Mouse (Mus musculus): ENCODE results near the gene Zfp566. TPM values are rescaled to one million over a fixed set of nuclear protein-coding genes. Genes with fewer than 3 reads are reported as not detected.

Gene Zfp566
- total and polyA plus RNA-seq, 2 experiments from 2014 or later, result 0.93 to 18.0 TPM

- Histone ChIP-seq H3K36me3 (ENCODE audit: insufficient read depth, low read length) (peaks cover 13% of the 10 kb centered on the region; the same call in 1 of the 2 replicates), H3K4me1 (ENCODE audit: insufficient read depth, low read length) (no peaks in the 10 kb centered on the region), H3K4me2 (ENCODE audit: low read depth, low read length, poor library complexity, severe bottlenecking) (no peak overlapping the region), H3K9ac (replicated peaks; ENCODE audit: low read length, poor library complexity, severe bottlenecking) (no peak overlapping the region), H3K27ac (ENCODE audit: low read depth, low read length) (no peak overlapping the region), H3K27me3 (ENCODE audit: insufficient read depth, low read length) (no peaks in the 10 kb centered on the region), H3K9me3 (ENCODE audit: low read length) (no peaks in the 10 kb centered on the region), H3K4me3 (ENCODE audit: low read depth, low read length) (no peak overlapping the region)
- DNase-seq (ENCODE audit: low spot score) (no peak), ATAC-seq (ENCODE audit: low FRiP score) (no peak)
- TF ChIP-seq CTCF (IDR thresholded peaks at IDR 0.05), result no peak
- 92% methylated on average over 3 of the region's 3 CpGs for WGBS
These were observed 61.8 kb downstream of the Zfp566 start for GRCm38 (mm10) chr7:30028572-30028971.

Small RNAs within 50 kb of the gene (microRNA-seq; reads per million reads assigned to microRNA genes)
- not detected for gene Gm23368 (ENCODE audit: borderline number of aligned reads)

Other genes starting within 250 kb of the Zfp566 start
- 11.7 and 12.3 TPM in 2 replicates for gene Zfp940, start 236.9 kb downstream of the Zfp566 start, total RNA-seq (2014; rRNA removed)
- 12.7 and 13.1 TPM in 2 replicates for gene Zfp940, start 236.9 kb downstream of the Zfp566 start, polyA plus RNA-seq (2015; fragmentation: Nextera tagmentation; extraction: Ambion mirVana)
- gene Zfp420, start 230.5 kb downstream of the Zfp566 start, total RNA-seq (2014; rRNA removed), result 20.4 and 24.5 TPM in 2 replicates
- gene Zfp420, start 230.5 kb downstream of the Zfp566 start, polyA plus RNA-seq (2015; fragmentation: Nextera tagmentation; extraction: Ambion mirVana), result 14.7 and 16.2 TPM in 2 replicates
- 15.7 and 18.0 TPM in 2 replicates for gene Zfp27, start 184.0 kb downstream of the Zfp566 start, total RNA-seq (2014; rRNA removed)
- 7.9 and 8.5 TPM in 2 replicates for gene Zfp27, start 184.0 kb downstream of the Zfp566 start, polyA plus RNA-seq (2015; fragmentation: Nextera tagmentation; extraction: Ambion mirVana)
- 6.6 and 7.9 TPM in 2 replicates for gene Zfp383, start 182.3 kb downstream of the Zfp566 start, total RNA-seq (2014; rRNA removed)
- 5.4 and 5.8 TPM in 2 replicates for gene Zfp383, start 182.3 kb downstream of the Zfp566 start, polyA plus RNA-seq (2015; fragmentation: Nextera tagmentation; extraction: Ambion mirVana)
- 12.8 and 13.3 TPM in 2 replicates for gene Zfp74, start 136.4 kb downstream of the Zfp566 start, total RNA-seq (2014; rRNA removed)
- gene Zfp74, start 136.4 kb downstream of the Zfp566 start, polyA plus RNA-seq (2015; fragmentation: Nextera tagmentation; extraction: Ambion mirVana), result 15.9 and 17.1 TPM in 2 replicates
- gene Zfp568, start 106.6 kb downstream of the Zfp566 start, total RNA-seq (2014; rRNA removed), result 8.2 and 12.6 TPM in 2 replicates
- 2.0 and 2.5 TPM in 2 replicates for gene Zfp568, start 106.6 kb downstream of the Zfp566 start, polyA plus RNA-seq (2015; fragmentation: Nextera tagmentation; extraction: Ambion mirVana)
- gene Zfp14, start 39.1 kb downstream of the Zfp566 start, total RNA-seq (2014; rRNA removed), result 13.0 and 16.5 TPM in 2 replicates
- gene Zfp14, start 39.1 kb downstream of the Zfp566 start, polyA plus RNA-seq (2015; fragmentation: Nextera tagmentation; extraction: Ambion mirVana), result 5.8 and 8.7 TPM in 2 replicates
- 5.3 and 6.4 TPM in 2 replicates for gene Zfp82, start 17.6 kb downstream of the Zfp566 start, total RNA-seq (2014; rRNA removed)
- gene Zfp82, start 17.6 kb downstream of the Zfp566 start, polyA plus RNA-seq (2015; fragmentation: Nextera tagmentation; extraction: Ambion mirVana), result 5.4 and 6.4 TPM in 2 replicates
- gene Gm26920, start 117 bp downstream of the Zfp566 start, total RNA-seq (2014; rRNA removed), result not detected in 2 replicates
- gene Gm26920, start 117 bp downstream of the Zfp566 start, polyA plus RNA-seq (2015; fragmentation: Nextera tagmentation; extraction: Ambion mirVana), result 0.63 and 1.3 TPM in 2 replicates
- gene Zfp260, start 4.2 kb upstream of the Zfp566 start, total RNA-seq (2014; rRNA removed), result 39.4 and 47.4 TPM in 2 replicates
- 43.6 and 44.4 TPM in 2 replicates for gene Zfp260, start 4.2 kb upstream of the Zfp566 start, polyA plus RNA-seq (2015; fragmentation: Nextera tagmentation; extraction: Ambion mirVana)
- 23.0 and 24.7 TPM in 2 replicates for gene Zfp382, start 31.4 kb upstream of the Zfp566 start, total RNA-seq (2014; rRNA removed)
- gene Zfp382, start 31.4 kb upstream of the Zfp566 start, polyA plus RNA-seq (2015; fragmentation: Nextera tagmentation; extraction: Ambion mirVana), result 14.5 and 14.7 TPM in 2 replicates
- gene Zfp146, start 79.2 kb upstream of the Zfp566 start, total RNA-seq (2014; rRNA removed), result 49.8 and 52.1 TPM in 2 replicates
- 5.9 and 7.2 TPM in 2 replicates for gene Zfp146, start 79.2 kb upstream of the Zfp566 start, polyA plus RNA-seq (2015; fragmentation: Nextera tagmentation; extraction: Ambion mirVana)
- gene Cox7a1, start 93.6 kb upstream of the Zfp566 start, total RNA-seq (2014; rRNA removed), result not detected in 2 replicates
- 7.3 and 8.8 TPM in 2 replicates for gene Cox7a1, start 93.6 kb upstream of the Zfp566 start, polyA plus RNA-seq (2015; fragmentation: Nextera tagmentation; extraction: Ambion mirVana)
- gene Capns1, start 108.3 kb upstream of the Zfp566 start, total RNA-seq (2014; rRNA removed), result 201 and 272 TPM in 2 replicates
- gene Capns1, start 108.3 kb upstream of the Zfp566 start, polyA plus RNA-seq (2015; fragmentation: Nextera tagmentation; extraction: Ambion mirVana), result 58.0 and 62.4 TPM in 2 replicates
- gene Polr2i, start 141.4 kb upstream of the Zfp566 start, total RNA-seq (2014; rRNA removed), result 93.3 and 126 TPM in 2 replicates
- 190 and 196 TPM in 2 replicates for gene Polr2i, start 141.4 kb upstream of the Zfp566 start, polyA plus RNA-seq (2015; fragmentation: Nextera tagmentation; extraction: Ambion mirVana)
- gene Tbcb, start 141.7 kb upstream of the Zfp566 start, total RNA-seq (2014; rRNA removed), result 127 and 149 TPM in 2 replicates
- 483 and 527 TPM in 2 replicates for gene Tbcb, start 141.7 kb upstream of the Zfp566 start, polyA plus RNA-seq (2015; fragmentation: Nextera tagmentation; extraction: Ambion mirVana)
- not detected in 2 replicates for gene Ovol3, start 145.2 kb upstream of the Zfp566 start, total RNA-seq (2014; rRNA removed)
- not detected in 2 replicates for gene Ovol3, start 145.2 kb upstream of the Zfp566 start, polyA plus RNA-seq (2015; fragmentation: Nextera tagmentation; extraction: Ambion mirVana)
- 0.71 TPM in 1 of 2 replicates, not detected in the other for gene Thap8, start 189.6 kb upstream of the Zfp566 start, total RNA-seq (2014; rRNA removed)
- 0.38 and 0.57 TPM in 2 replicates for gene Thap8, start 189.6 kb upstream of the Zfp566 start, polyA plus RNA-seq (2015; fragmentation: Nextera tagmentation; extraction: Ambion mirVana)
- gene Wdr62, start 189.9 kb upstream of the Zfp566 start, total RNA-seq (2014; rRNA removed), result 1.7 and 24.3 TPM in 2 replicates
- 3.3 and 4.1 TPM in 2 replicates for gene Wdr62, start 189.9 kb upstream of the Zfp566 start, polyA plus RNA-seq (2015; fragmentation: Nextera tagmentation; extraction: Ambion mirVana)
- 140 and 197 TPM in 2 replicates for gene Clip3, start 201.2 kb upstream of the Zfp566 start, total RNA-seq (2014; rRNA removed)
- gene Clip3, start 201.2 kb upstream of the Zfp566 start, polyA plus RNA-seq (2015; fragmentation: Nextera tagmentation; extraction: Ambion mirVana), result 144 and 155 TPM in 2 replicates
- gene Alkbh6, start 218.2 kb upstream of the Zfp566 start, total RNA-seq (2014; rRNA removed), result 76.1 and 121 TPM in 2 replicates
- gene Alkbh6, start 218.2 kb upstream of the Zfp566 start, polyA plus RNA-seq (2015; fragmentation: Nextera tagmentation; extraction: Ambion mirVana), result 129 and 140 TPM in 2 replicates
- gene Syne4, start 224.3 kb upstream of the Zfp566 start, total RNA-seq (2014; rRNA removed), result 7.3 and 14.1 TPM in 2 replicates
- 11.7 and 13.6 TPM in 2 replicates for gene Syne4, start 224.3 kb upstream of the Zfp566 start, polyA plus RNA-seq (2015; fragmentation: Nextera tagmentation; extraction: Ambion mirVana)
- gene E130208F15Rik, start 231.2 kb upstream of the Zfp566 start, total RNA-seq (2014; rRNA removed), result 0.05 and 0.19 TPM in 2 replicates
- gene E130208F15Rik, start 231.2 kb upstream of the Zfp566 start, polyA plus RNA-seq (2015; fragmentation: Nextera tagmentation; extraction: Ambion mirVana), result not detected in 2 replicates
- gene Sdhaf1, start 233.4 kb upstream of the Zfp566 start, total RNA-seq (2014; rRNA removed), result 11.5 and 14.7 TPM in 2 replicates
- 16.5 and 16.8 TPM in 2 replicates for gene Sdhaf1, start 233.4 kb upstream of the Zfp566 start, polyA plus RNA-seq (2015; fragmentation: Nextera tagmentation; extraction: Ambion mirVana)